Mouse (Mus musculus) adrenal gland, postnatal 4 days (tissue): Measurements from ENCODE around the gene St3gal3. TPM values are rescaled to one million over a fixed set of nuclear protein-coding genes. Genes with fewer than 3 reads are reported as not detected.

Experiments
- DNase-seq, 2 experiments: peaks; one replicate each; pipeline ENCODE4 v3.0.0; 2021 to 2022; ENCODE audit warnings: low spot score in 2 of 2, mixed read lengths in 2 of 2
- total RNA-seq, 2 experiments: library from RNA; stranded (reverse); gene quantifications; 2 replicates each; pipeline ENCODE4 v1.2.3; 2021

St3gal3 gene
- total RNA-seq, 2 experiments from 2014 or later: 21.8 to 26.4 TPM

DNA sequence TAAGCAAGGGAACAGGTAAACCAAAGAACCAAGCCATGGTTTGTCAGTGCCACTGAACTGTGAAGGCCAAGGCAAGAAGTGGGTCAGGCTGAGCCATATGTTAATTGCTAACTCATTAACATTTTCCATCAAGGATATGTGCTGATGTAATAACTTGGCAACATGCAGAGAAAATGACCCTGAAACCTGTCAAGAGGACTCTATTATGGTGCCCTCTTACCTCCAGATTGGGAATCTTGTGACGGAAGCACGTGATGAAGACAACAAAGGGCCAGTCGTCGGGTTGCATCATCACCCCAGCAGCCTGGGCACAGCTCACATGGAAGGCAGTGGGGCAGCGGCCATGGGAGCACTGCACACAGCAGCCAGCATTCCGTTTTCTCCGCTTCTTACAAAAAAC lies 9.0 kb upstream of the St3gal3 start:
- no peak for DNase-seq

DNA sequence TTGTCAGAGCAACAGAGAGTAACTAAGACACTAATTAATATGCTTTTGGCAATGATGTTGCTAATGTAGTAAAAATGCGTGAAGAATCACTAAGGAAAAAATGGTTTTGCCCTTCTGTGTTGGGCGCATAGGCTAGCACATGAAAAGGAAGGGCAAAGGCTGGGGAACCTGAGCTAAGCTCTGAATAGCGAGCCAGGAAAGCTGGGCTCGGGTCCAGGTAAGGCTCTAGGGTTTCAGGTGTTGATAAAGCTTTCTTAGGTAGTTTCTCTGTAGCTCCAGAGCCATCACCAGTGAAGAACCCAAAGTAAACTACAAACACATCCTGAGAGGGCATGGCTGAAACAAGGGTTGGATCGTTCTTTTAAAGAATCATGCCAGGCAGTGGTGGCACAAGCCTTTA lies 6.8 kb upstream of the St3gal3 start:
- DNase-seq: no peak

DNA sequence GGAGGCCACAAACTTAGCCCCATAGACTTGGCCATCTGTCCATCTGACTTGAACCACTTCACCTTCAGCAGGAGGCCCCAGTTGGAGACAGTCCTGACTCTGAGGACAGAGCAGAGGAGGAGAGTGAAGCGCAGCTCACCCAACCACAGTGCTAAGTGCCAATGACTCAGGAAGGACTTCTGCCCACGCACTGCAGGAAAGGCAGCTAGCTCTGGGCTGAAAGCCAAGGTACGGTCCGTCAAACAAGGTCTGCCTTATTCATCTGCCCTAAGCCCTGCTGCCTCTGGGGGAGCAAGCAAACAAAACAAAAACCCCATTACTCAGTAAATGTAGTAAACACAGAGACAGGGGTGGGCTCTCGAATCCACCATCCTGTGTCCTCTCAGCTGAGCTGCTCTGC lies 4.2 kb upstream of the St3gal3 start:
- DNase-seq: peak; percentile 37 to 42

DNA sequence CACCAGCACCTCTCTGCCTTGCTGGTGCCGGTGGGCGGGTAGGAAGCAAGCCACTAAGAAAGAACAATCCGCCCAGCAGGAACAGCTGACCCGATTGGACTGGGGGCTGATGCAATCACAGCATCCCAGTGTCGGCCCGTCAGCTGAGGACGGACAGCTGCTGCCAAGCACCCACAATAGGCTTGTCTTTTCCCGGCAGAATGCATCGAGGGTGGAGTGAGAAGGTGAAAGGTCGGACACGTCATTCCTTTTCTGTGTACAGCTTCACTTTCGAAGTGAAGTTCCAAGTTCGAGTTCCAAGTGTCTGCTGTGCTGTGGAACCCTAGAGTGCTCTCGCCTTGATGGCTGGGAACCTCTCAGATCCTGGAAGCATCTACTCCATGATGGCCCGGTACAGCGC lies 3.1 kb upstream of the St3gal3 start:
- DNase-seq: no peak

DNA sequence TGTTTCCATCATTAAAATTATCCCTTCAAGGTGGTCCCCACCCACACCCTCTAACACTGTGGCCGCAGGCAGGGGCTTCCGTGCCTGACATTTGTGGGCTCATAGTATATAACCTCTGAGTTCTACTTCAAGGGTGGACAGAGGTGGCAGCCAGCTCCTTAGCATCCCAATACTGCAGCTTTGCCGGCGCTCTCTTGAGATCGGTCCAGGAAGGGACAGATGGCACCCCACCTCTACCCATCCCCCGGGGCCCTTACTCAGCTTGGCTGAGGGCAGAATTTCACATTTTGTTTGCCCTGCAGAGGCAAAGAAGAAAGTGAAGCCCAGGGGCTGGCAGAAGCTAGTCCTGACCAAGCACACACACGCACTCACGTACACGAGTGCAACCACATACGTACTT lies 2.6 kb upstream of the St3gal3 start:
- DNase-seq: no peak

DNA sequence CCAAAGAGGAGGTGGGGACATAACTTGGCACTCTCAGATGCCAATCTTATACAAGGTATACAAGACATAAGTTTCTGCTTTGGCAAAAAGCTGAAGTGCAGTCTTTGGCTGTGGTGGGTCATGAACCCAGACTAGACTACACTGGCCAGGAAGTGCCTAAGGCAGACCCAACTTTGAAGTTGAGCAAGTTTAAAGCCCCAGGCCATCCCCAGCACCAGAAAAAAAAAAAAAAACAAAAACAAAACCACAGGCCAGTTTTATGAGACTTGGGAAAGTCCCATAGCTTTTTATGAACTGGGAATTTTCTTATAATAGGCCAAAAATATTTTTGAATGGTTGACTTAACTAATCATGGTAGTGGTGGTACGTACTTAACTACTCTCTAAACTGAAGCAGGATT lies 700 bp upstream of the St3gal3 start:
- no peak for DNase-seq

DNA sequence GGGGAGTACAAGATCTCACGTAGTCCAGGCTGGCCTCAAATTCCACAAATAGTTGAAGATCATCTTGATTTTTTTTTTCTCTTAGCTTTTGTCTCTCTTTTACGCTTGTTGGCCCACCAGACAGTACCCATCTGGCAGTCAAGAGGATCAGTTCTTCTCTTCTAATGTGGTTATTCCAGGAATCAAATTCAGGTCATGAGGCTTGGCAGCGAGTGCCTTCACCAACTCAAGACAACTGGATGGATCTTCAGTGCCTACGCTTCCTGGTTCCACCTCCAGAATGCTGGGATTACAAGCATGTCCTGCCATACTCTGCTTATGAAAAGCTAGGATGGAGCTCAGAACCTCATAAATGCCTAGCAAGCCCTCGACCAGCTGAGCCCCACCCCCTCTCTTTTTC lies 3.4 kb downstream of the St3gal3 start:
- DNase-seq: no peak

DNA sequence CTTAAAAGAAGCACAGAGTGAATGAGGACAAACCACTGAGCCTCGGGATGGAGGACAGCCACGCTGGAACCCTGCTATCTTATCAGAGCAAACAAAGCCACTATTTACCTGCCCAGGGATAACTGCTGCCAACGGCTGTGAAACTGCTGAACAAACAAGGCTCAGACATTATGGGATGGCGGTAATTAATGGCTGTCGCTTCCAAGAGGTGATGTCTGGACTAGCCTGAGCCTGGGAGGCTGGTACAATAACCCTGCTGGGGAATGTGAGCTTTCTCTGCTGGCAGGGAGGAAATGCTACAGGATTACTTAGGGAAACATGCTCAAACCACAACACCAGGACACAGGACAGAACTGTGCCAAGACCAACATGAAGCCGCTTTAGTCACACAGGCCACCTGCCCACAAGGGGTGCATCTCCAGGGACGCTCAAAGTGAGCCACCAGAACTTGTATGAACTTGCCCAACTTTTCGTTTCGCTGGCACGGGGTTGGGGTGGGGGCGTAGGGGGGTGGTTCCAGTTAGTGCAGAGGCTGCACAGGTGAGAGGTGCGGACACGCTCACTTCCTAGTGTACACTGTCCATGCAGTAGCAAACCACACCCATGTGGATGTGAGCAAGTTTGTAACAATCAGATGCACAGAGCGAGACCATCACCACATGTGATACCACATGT lies 11.5 kb downstream of the St3gal3 start:
- no peak for DNase-seq

DNA sequence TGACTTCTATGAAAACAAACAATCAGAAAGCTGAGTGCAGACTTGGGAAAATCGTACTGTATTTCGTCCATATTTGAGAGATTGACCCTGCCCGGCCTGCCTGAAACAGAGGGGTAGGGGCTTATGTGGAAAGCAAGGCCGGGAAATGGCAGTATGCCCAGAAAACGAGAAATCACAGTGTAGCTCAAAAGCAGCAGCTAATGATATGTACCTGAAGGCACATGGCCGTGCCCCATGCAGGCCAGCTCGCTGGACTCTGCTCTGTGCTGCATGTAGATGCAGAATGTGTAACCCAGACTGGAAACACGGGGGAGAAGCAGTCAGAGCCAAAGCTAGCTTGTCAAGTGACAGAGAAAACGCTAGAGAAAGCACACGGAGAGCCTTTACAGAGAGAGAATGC lies 12.6 kb downstream of the St3gal3 start:
- DNase-seq: no peak

DNA sequence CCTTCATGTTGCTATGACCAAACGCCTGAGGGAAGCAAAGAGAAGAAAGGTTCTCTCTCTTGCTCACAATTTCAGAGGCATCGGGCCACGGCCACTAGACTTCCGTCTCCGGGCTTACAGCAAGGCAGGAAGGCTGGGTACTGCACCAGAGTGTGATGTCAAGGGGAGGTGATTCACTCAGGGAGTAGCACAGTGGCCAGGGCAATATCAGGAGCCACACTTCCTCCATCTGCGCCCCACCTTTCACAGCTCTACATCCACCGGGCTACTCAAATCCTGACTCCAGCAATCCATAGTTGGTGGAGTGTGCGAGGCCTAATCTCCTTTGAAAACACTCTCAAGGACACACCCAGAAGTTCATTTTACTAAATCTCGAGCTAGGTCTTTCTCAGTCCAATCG lies 17.1 kb downstream of the St3gal3 start:
- DNase-seq: no peak

DNA sequence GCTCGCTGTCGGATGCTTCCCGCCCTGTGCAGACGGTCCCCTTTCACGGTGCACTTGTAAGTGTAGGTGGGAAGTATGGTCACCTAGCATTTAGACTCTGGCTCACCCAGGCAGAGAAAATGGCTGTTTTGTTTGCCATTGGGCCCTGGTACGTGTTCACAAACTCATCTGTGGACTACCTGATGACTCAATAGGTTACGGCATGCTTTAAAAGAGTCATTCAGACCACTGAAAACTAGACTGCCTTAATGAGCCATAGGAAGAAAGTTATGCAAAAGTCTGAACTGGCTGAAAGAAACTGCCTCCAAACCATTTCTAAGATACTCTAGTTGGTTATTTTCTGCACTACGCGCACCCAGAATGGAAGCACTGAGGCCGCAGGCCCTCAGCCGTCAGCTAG lies 18.6 kb downstream of the St3gal3 start:
- no peak for DNase-seq

DNA sequence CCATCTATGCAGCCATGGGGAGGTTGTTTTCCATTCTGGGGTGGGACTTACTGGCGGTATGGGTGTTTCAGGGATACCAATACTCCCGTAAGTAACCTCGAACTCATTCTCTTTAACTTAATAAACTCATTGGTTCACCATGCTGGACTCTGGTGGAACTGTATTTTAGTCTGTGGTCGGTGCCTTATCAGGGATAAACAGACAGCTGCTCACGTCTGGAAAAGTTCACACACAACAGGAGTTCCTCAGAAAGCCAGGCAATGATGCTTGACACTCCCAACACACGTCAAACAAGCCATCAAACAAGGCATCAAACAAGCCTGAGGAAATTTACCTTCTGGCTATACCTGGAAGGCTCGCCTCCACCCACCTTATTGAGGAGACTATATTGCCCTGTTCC lies 19.6 kb downstream of the St3gal3 start:
- DNase-seq: no peak

DNA sequence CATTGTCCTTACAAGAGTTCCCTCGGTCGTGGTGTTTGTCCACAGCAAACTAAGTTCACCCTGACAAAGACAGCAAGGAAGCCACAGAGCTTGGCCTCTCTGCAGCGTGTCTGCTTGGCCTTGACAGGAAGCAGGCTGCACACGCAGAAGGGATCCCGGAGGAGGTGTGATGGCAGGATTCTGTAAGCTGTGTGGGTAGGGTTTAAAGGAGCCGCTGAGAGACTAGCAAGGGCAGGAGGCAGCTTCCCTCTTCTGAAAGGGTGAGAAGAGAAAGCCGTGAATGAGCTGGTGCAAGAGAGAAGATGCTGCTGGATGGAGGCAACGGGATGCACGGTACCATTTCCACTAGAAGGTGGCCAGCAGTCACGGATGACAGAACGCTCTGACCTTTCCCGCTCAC lies 22.1 kb downstream of the St3gal3 start:
- DNase-seq: no peak

DNA sequence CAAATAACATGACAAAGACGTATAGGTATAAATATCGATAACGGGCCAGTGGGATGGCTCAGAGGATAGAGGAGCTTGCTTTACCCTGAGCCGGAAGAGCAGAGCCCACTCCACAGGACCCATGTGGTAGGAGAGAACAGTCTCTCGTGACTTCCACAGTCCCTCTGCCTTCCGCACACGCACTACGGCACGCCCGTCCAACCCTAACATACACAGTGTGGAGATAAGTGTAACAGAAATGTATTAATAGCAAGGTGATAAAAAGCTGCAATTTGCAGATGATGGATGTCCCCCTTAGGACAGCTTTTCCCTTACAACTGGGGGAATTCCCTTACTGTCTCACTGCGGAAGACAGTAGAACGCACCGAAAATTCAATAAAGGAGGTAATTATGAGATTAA lies 25.1 kb downstream of the St3gal3 start:
- DNase-seq: no peak

DNA sequence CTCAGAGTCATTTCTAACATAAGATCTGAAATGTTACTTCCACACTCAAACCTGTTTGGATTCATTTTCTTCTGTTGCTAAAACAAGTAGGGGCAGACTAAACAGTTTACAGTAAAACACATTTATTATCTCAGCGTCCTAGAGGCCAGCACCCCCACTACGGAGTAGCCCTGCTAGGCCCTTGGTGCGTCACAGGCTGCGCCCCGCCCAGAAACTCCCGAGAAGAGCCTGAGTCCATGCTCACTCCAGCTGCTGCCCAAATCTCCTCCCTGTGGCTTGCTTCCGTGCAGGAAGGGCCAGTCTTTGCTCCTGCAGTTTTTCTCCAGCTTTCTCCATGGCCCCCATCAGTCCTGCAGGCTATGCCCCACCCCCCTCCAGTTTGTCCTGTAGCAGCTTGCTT lies 25.9 kb downstream of the St3gal3 start:
- DNase-seq: no peak

DNA sequence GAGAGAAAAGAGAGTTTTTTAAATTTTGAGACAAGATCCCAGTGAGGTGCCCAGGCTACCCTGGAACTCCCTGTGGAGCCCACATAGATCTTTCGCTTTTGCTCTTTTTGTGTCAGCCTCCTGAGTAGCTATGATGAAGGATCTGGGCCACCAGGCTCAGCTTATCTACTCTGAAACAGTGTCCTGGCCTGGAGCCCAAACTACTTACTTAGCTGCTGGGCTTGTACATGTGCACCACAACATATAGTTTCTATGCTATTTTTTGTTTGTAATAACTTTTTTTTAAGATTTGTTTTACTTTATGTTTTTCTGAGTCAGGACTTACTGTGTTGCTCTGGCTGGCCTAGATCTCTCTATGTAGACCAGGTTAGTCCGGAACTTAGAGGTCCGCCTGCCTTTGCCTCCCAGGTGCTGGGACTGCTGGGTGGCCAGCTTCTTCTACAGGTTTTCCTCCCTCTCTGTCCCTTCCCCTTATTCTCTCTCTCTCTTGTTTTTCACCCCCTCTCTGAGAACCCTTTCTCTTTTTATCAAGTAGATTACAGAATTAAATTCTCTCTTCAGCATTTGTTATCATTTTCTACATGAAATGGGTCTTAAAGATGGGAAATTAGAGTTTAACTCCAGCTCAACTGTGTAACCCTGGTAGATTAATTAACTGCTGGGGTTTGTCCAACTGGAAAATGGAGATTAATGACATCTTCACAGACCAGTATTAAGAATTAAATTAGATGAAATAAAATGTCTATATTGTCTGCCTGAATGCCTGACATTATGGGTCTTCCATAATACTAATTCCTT lies 29.3 kb downstream of the St3gal3 start:
- no peak for DNase-seq

DNA sequence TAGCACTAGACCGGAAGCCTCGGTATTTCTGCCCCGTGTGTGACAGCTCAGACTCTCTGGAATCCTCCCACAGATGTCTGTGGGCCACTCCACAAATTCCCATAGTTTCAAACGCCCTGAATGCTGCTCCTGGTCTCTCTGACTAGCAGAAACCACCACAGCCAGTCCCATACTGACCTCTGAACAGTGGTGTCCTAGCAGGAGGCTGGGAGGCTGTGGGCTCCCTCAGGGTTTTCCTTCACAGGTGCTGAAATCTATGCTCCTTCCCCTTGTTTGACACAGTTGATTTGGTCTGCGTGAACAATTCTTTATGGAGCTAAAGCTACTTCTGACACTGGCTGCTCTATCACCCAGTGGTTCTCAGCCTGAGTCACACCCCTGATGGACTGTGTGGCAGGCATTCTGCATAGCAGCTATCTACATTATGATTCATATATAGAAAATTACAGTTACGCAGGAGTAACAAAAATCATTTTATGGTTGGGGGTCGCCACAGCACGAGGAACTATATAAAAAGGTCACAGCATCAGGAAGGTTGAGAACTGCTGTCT lies 31.4 kb downstream of the St3gal3 start:
- DNase-seq: no peak

DNA sequence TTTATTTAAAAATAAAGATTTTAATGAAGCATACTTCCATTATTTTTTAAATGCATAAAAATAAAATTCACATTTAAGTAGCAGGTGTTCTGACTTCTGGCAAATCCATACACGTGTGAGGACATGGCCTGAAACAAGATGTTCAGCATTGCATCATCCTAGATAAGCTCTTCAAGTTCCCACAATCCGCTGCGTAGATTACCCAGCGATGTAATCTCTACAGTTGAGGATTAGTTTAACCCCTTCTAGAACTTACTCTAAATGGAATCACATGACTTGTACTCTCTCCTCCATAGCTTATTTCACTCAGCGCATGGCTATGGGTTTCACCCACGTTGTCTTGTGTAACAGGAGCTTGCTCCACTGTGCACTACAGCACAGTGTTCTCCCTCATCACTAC lies 33.2 kb downstream of the St3gal3 start:
- no peak for DNase-seq

DNA sequence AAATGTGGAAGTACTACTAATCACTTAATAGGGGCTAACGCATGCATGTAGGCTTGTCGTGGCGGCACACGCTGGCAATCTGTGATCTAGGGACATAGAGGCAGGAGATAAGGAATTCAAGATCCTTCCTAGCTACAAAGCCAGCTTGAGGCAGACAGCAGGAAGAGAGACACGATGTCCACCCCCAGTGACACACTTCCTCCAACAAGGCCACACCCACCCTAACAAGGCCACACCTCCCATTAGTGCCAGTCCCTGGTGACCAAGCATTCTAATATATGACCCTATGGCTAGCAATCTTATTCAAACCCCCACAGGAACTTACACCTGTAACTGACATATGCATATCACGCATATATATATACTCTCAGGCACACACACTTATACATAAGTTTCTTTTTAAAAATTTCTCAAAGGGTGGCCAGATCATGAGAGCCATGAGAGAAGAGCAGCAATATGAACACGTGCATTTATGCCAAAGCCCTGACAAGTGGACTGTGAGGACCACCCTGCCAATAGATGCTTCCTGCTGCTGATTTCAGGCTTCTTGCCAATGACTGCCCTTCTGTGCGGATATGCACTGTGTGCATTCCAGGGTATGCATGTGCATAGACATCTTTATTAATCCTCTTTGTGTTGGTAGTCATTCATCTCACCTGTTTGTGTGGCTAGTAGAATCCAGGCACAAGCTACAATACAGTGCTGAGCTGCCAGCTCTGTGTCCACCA lies 34.9 kb downstream of the St3gal3 start:
- no peak for DNase-seq

DNA sequence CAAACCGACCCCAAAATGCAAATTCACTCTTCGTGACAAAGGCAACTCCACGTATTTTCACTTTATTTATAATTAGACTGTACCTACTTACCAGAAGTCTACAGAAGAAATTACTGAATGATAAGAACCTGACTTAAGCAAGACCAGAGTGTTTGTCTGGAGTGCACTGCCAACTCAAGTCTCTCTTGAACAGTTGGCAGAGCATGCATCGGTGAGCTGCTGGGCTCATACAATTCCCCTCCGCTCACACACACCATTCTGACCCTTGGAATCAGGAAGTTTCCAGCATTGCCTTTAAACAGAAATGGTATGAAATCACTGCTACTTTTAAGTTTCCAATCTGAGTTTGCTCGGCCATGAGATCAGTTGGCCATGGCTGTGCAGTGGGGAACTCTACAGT lies 36.1 kb downstream of the St3gal3 start:
- DNase-seq: no peak

DNA sequence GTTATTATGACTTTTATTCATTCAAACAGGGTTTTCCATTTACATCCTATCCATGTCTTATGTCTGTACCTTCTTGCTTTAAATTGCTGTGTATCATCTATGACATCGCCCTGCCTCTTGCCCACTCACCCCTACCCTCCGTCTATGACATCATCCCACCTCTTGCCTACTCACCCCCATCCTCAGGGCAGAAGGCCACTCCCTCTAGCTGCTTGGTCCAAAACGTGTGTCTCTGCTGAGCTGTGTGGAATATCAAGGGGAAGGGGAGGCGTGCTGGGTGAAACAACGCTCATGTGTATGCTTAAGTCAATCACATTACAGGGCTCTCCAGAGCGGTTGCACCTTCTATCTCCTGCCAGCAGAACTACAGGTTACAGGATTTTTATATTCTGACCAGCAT lies 38.6 kb downstream of the St3gal3 start:
- no peak for DNase-seq
